Mouse (Mus musculus): ENCODE results near the gene Lcn2. TPM values are rescaled to one million over a fixed set of nuclear protein-coding genes. Genes with fewer than 3 reads are reported as not detected.
A peak's percentile ranks its signal among the peaks of the same experiment; 100 is the strongest.

The Lcn2 gene
- under 1 TPM in 1 of 2 experiments, not detected in 1; 0.69 TPM for total RNA-seq (2021)
- long read RNA-seq, experiment 1 = 0 reads
- long read RNA-seq, experiment 2 = 0 reads

DNA sequence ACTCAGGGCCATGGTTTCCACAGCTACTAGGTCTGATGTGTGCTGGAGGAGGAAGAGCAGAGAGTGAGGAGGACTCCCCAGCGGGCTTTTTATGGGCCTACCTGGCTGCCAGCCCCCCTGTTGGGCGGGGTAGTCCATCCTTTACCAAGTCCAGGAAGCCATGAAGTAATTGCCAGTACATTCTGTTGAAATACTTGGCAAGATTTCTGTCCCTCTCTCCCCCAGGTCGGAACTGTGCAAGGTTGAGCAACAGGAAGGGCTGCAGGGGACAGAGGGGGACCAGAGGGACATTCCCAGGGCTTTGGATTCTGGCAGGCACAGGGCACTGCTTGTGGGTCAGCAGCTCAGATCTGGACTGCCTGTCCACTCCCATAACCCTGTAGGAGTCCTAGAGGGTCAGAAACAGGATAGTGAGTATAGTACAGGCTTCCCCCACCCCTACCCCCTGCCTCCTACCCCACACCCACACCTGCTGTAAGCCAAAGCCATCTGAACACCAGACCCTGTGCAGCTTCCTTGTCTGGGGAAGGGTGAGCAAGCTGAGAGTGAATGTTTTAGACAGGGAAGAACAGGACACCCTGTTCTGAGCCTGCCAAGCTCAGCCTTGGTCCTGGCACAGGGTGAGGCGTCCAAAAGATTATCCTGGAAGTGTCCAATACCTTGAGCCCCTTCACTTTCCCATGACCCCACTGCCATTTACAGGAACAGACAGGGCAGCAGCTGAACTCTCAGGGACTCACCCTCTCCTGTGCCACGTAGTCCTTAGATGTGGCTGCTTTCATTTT, at the start of gene Lcn2:
Lcn2 (minus strand) TSS at position 547 of the 785 bp plus-strand sequence.
- Histone ChIP-seq H3K4me3 (no peak within 1 kb of the TSS), H3K27ac (no peak within 1 kb of the TSS)
- DNase-seq (ENCODE audit: low spot score in 2 of 2) = no peak
- TF ChIP-seq CTCF (conservative IDR thresholded peaks at IDR 0.05) = no peak

- DNase-seq (ENCODE audit: low spot score in 2 of 2) = no peak
- no peak for TF ChIP-seq CTCF (conservative IDR thresholded peaks at IDR 0.05)
- Histone ChIP-seq H3K27ac (no peak overlapping the region; the same call in 1 of the 2 replicates), H3K4me3 (no peak overlapping the region)
Observed at GRCm38 (mm10) chr2:32437612-32438166, 49.6 kb upstream of the Lcn2 start.

- no peak overlapping the region; the same call in 1 of the 2 replicates for H3K27ac ChIP-seq
- DNase-seq (ENCODE audit: low spot score in 2 of 2) = no peak
- TF ChIP-seq CTCF (conservative IDR thresholded peaks at IDR 0.05) = no peak
- H3K4me3 ChIP-seq = no peak overlapping the region
Observed at GRCm38 (mm10) chr2:32436686-32437372, 48.8 kb upstream of the Lcn2 start.

DNA sequence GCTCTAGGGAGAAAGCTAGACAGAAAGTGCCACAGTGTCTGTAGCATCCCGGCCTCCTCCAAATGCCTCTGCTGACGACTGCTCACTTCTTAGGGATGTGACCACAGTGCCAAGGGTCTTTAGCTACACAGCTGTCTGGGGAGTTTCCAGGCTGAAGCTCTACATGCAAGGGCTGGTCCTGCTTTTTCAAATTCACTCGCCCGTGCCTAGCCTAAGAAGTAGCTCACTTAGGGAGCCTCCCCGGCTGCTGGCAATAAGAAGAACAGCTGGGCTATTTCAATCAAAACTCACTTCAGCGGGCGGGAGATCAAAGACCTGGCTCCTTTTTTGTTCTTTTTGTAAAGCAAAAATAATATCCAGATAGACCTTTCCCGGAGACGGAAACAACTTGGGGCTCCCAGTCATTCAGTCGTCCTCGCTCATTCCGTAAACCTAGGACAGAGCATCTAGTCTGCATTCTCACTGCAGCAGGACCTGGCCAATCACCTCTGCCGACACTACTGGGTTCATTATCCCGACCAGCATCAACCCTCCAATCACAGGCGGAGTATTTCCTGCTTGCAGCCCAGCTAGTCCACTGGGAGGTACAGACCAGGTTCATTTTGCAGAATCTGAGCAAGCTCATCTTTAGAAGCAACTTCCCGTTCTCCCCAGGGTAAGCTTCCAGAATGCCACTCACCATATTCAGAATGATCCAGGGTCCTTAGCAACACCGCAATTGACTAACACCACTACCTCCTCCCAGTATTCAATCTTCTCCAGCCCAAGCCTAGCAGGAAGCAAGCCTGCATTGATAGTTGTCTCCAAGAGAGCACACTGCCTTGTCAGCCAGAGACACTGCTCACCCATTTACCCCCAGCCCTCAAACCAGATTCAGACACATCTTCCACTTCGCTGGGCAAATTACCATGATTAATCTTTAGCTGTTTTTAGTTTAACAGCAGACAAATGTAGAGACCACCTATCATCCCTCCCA, 42.9 kb upstream of the Lcn2 start:
- peak; percentile 20 for TF ChIP-seq CTCF (conservative IDR thresholded peaks at IDR 0.05)
- Histone ChIP-seq H3K27ac (peak overlapping the region; percentile 92), H3K4me3 (peak overlapping the region; percentile 56)
- DNase-seq (ENCODE audit: low spot score in 2 of 2) = peak; percentile 82 to 93

DNA sequence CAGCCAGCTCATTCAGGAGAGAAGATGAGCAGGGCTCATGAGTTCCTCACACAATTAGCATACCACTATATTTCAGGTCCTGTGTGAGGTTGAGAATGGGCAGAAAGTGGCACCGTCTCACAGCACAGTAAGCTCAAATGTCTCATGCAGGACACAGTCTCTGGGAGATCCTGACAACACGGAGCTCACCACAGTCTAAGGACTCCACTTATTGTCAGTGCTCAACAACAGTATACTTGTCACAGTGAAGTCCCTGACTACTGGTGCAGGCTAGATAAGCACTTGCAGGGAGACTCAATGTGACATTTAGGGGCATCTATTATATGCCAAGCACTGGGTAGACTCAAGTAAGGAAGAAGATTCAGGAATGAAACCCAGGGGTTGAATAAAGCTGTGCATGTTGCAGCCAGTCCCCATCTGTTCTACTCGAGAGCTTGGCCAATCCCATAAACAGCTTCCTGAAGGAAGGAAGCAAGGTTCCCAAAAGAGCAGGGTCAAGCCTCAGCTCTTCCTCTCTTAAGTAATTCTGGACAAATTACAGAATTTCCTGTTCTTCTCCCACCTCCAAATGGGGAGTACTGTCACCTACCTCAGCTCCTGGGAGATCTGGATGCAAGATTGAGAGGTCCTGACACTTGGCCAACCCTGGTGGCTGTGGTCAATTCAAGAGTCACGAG, 41.3 kb upstream of the Lcn2 start:
- Histone ChIP-seq H3K27ac (peak overlapping the region; percentile 92), H3K4me3 (peak overlapping the region; percentile 56)
- TF ChIP-seq CTCF (conservative IDR thresholded peaks at IDR 0.05) = no peak
- DNase-seq (ENCODE audit: low spot score in 2 of 2) = no peak

- peak; percentile 40 to 85 for DNase-seq (ENCODE audit: low spot score in 2 of 2)
- H3K27ac ChIP-seq = peak overlapping the region; percentile 92
- peak overlapping the region; percentile 56 for H3K4me3 ChIP-seq
- TF ChIP-seq CTCF (conservative IDR thresholded peaks at IDR 0.05) = no peak
Observed at GRCm38 (mm10) chr2:32428262-32428722, 40.2 kb upstream of the Lcn2 start.

DNA sequence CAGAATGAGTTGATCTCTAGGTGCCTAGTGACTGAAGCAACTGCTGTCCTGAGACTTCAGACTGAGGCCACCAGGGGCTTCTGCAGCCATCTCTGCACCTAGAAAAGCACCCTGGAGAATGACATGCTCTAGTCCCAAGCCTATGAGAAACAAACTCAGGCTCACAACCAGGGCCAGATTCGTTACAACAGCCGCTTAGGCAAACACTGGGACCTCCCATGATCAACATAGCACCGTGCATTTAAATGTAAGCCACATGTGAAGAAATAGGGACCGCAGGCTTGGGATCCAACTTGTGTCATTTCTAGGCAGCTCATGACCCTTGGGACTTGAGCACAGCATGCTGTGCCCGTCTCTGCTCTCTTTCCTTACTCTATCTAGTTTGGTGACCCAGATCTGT, 39.7 kb upstream of the Lcn2 start:
- Histone ChIP-seq H3K27ac (peak overlapping the region; percentile 92), H3K4me3 (peak overlapping the region; percentile 56)
- TF ChIP-seq CTCF (conservative IDR thresholded peaks at IDR 0.05) = 0 out of 2 replicates have a peak, but pooled peaks have one; percentile 15
- no peak for DNase-seq (ENCODE audit: low spot score in 2 of 2)

- Histone ChIP-seq H3K27ac (no peak overlapping the region; the same call in 1 of the 2 replicates), H3K4me3 (no peak overlapping the region)
- no peak for DNase-seq (ENCODE audit: low spot score in 2 of 2)
- TF ChIP-seq CTCF (conservative IDR thresholded peaks at IDR 0.05) = no peak
Observed at GRCm38 (mm10) chr2:32426141-32426540, 38.1 kb upstream of the Lcn2 start.

GRCm38 (mm10) chr2:32425568-32425967, 37.5 kb upstream of the Lcn2 start:
- Histone ChIP-seq H3K4me3 (no peak overlapping the region), H3K27ac (peak overlapping the region; percentile 15; the same call in 1 of the 2 replicates)
- DNase-seq (ENCODE audit: low spot score in 2 of 2) = no peak

GRCm38 (mm10) chr2:32424796-32425195, 36.7 kb upstream of the Lcn2 start:
- Histone ChIP-seq H3K4me3 (no peak overlapping the region), H3K27ac (peak overlapping the region; percentile 79)
- no peak for TF ChIP-seq CTCF (conservative IDR thresholded peaks at IDR 0.05)
- no peak for DNase-seq (ENCODE audit: low spot score in 2 of 2)

More at GRCm38 (mm10) chr2:32425568-32425967, 37.5 kb upstream of the Lcn2 start:
- no peak for TF ChIP-seq CTCF (conservative IDR thresholded peaks at IDR 0.05)
